Mouse (Mus musculus) left cerebral cortex, postnatal 36 days (tissue): ENCODE data around the gene Tagap1. TPM values are rescaled to one million over a fixed set of nuclear protein-coding genes. Genes with fewer than 3 reads are reported as not detected.

ENCODE experiments used
- total RNA-seq, 2 experiments: library from RNA; stranded (reverse); gene quantifications; 2 replicates each; pipeline ENCODE4 v1.2.3; 2021

Gene Tagap1
- total RNA-seq, 2 experiments from 2014 or later: 26.0 to 26.7 TPM

Other genes with a start within 250 kb of the Tagap1 start
- 10 to 100 TPM; 51.1 to 51.8 TPM for gene Ezr, start 178.4 kb downstream of the Tagap1 start, total RNA-seq
- 10 to 100 TPM; 30.1 to 30.4 TPM for gene Rsph3b, start 12.5 kb downstream of the Tagap1 start, total RNA-seq
- gene Rnaset2b, start 9.5 kb upstream of the Tagap1 start, total RNA-seq: 10 to 100 TPM; 33.5 to 36.2 TPM
- under 1 TPM; 0.27 to 0.72 TPM for gene Gm49721, start 17.7 kb upstream of the Tagap1 start, total RNA-seq
- 1 to 10 TPM in 1 of 2 experiments, under 1 TPM in 1; 0.86 to 2.5 TPM for gene Gm1604a, start 64.4 kb upstream of the Tagap1 start, total RNA-seq
- 10 to 100 TPM; 41.9 to 67.1 TPM for gene Rps6ka2, start 209.0 kb upstream of the Tagap1 start, total RNA-seq